Mouse (Mus musculus) kidney, adult 2 months (tissue): ENCODE results near the gene Dnajb9. TPM values are rescaled to one million over a fixed set of nuclear protein-coding genes. Genes with fewer than 3 reads are reported as not detected.

Experiments used
- DNase-seq: peaks from one replicate; pipeline ENCODE4 v3.0.0; 2021
- H3K27ac ChIP-seq: fragments of 200-500 bp; 2 replicates; pipeline ENCODE4 v1.5.1; 2012; ENCODE audit warnings: low read depth, low read length, control low read depth, inconsistent platforms; ENCODE audit not compliant: insufficient read depth
- H3K27me3 ChIP-seq: fragments of 200-500 bp; replicated peaks from 2 replicates; pipeline ENCODE4 v1.6.1; 2012; ENCODE audit warnings: mild to moderate bottlenecking, moderate library complexity, low read length, inconsistent platforms; ENCODE audit not compliant: control insufficient read depth, insufficient read depth
- H3K36me3 ChIP-seq: fragments of 200-500 bp; 2 replicates; pipeline ENCODE4 v1.6.1; 2012; ENCODE audit warnings: mild to moderate bottlenecking, moderate library complexity, low read length, inconsistent platforms; ENCODE audit not compliant: control insufficient read depth, insufficient read depth
- H3K4me1 ChIP-seq: fragments of 200-500 bp; 2 replicates; pipeline ENCODE4 v1.6.1; 2011; ENCODE audit warnings: low read length; ENCODE audit not compliant: control insufficient read depth, insufficient read depth
- H3K4me3 ChIP-seq: fragments of 200-500 bp; 2 replicates; pipeline ENCODE4 v1.5.1; 2011; ENCODE audit warnings: mild to moderate bottlenecking, low read depth, low read length, control low read depth; ENCODE audit not compliant: insufficient read depth
- CTCF ChIP-seq: fragments of 200-500 bp; conservative IDR thresholded peaks from 2 replicates; pipeline ENCODE4 v1.5.1; 2011; ENCODE audit warnings: low read depth, mild to moderate bottlenecking, control low read depth, low read length, moderate library complexity, mixed read lengths; ENCODE audit not compliant: insufficient read depth, insufficient read length
- POLR2A ChIP-seq: fragments of 200-500 bp; IDR thresholded peaks from one replicate; pipeline ENCODE4 v1.6.1; 2011; ENCODE audit warnings: low read depth, low read length, control low read depth
- WGBS: fragments of 180-500 bp; shearing (Covaris S2); methylation state at CpG from one replicate; pipeline ENCODE4 v1.1.7; 2018; 5-methylcytosine and 5-hydroxymethylcytosine counted together
- polyA plus RNA-seq: library from polyadenylated mRNA; depleted of rRNA; stranded (reverse); fragments of >200 nt; gene quantifications from 2 replicates; pipeline ENCODE4 v1.2.3, GENCODE M21; 2012; rRNA removed

The Dnajb9 gene
- polyA plus RNA-seq, 1 experiment = 7.1 TPM

GRCm38 (mm10) chr12:44177038-44177355, 33.1 kb downstream of the Dnajb9 start:
- TF ChIP-seq CTCF = no peak
- no peak for TF ChIP-seq POLR2A
- H3K4me1 ChIP-seq = no peaks in the 10 kb centered on the region
- DNase-seq = no peak
- no peak overlapping the region for H3K27ac ChIP-seq
- no peaks in the 10 kb centered on the region for H3K27me3 ChIP-seq
- H3K4me3 ChIP-seq = no peak overlapping the region
- 75% methylated on average over 2 of the region's 2 CpGs for WGBS
- no peaks in the 10 kb centered on the region for H3K36me3 ChIP-seq

GRCm38 (mm10) chr12:44176331-44177037, 33.6 kb downstream of the Dnajb9 start:
- 21% methylated on average over 10 of the region's 10 CpGs for WGBS
- peak; percentile 13 for DNase-seq
- H3K27me3 ChIP-seq = no peaks in the 10 kb centered on the region
- H3K36me3 ChIP-seq = no peaks in the 10 kb centered on the region
- no peaks in the 10 kb centered on the region for H3K4me1 ChIP-seq
- no peak overlapping the region for H3K27ac ChIP-seq
- TF ChIP-seq POLR2A (no peak), CTCF (no peak)
- H3K4me3 ChIP-seq = no peak overlapping the region

- Histone ChIP-seq H3K4me3 (no peak overlapping the region), H3K27ac (no peak overlapping the region), H3K27me3 (no peaks in the 10 kb centered on the region; the same call in 1 of the 2 replicates), H3K36me3 (no peaks in the 10 kb centered on the region), H3K4me1 (no peaks in the 10 kb centered on the region)
- DNase-seq = peak; percentile 62
- no peak for TF ChIP-seq POLR2A
- TF ChIP-seq CTCF = peak; percentile 26; the same call in 1 of the 2 replicates
Observed at GRCm38 (mm10) chr12:44166949-44167348, 43.2 kb downstream of the Dnajb9 start.

- 87% methylated on average over 1 of the region's 1 CpGs for WGBS
- DNase-seq = no peak
- Histone ChIP-seq H3K27me3 (no peaks in the 10 kb centered on the region), H3K4me3 (no peak overlapping the region), H3K36me3 (no peaks in the 10 kb centered on the region), H3K27ac (no peak overlapping the region), H3K4me1 (no peaks in the 10 kb centered on the region)
- TF ChIP-seq POLR2A (no peak), CTCF (no peak)
Observed at GRCm38 (mm10) chr12:44159349-44159748, 50.8 kb downstream of the Dnajb9 start.

Other genes starting within 250 kb of the Dnajb9 start
- 23.1 and 29.3 TPM in 2 replicates for gene Pnpla8, start 11.0 kb upstream of the Dnajb9 start, polyA plus RNA-seq
- gene Nrcam, start 118.6 kb upstream of the Dnajb9 start, polyA plus RNA-seq = 0.56 and 0.59 TPM in 2 replicates